Mouse (Mus musculus) retina, embryonic 14.5 days (tissue): ENCODE data around the gene Pramef6.
"Not testable (repeated sequence)": the region's sequence is repeated elsewhere in the genome, so short reads cannot be mapped to it uniquely, and the experiment has no call there.

Experiments
- DNase-seq: peaks from one replicate; pipeline ENCODE4 v3.0.0-alpha.2; 2015; ENCODE audit warnings: low spot score

The Pramef6 gene

GRCm38 (mm10) chr4:143900280-143900679 is at the start of gene Pramef6:
Pramef6 (minus strand) TSS chr4:143900380.
- DNase-seq, result not testable (repeated sequence)

- not testable (repeated sequence) for DNase-seq
These were observed 5.8 kb downstream of the Pramef6 start for GRCm38 (mm10) chr4:143894406-143894805.

GRCm38 (mm10) chr4:143882371-143882770 is 17.8 kb downstream of the Pramef6 start:
- not testable (repeated sequence) for DNase-seq

GRCm38 (mm10) chr4:143846197-143846596 is 54.0 kb downstream of the Pramef6 start, which contains the start of gene Gm13103:
Gm13103 (plus strand) TSS chr4:143846497.
- not testable (repeated sequence) for DNase-seq
